Mouse (Mus musculus) liver, embryonic 16.5 days (tissue): ENCODE data around the gene Rbks. TPM values are rescaled to one million over a fixed set of nuclear protein-coding genes. Genes with fewer than 3 reads are reported as not detected.

Experiments
- ATAC-seq: fragments of 200-750 bp; cut with Nextera tagmentation; 2 replicates; pipeline ENCODE4 v1.8.0; 2017; ENCODE audit warnings: low read depth, mild to moderate bottlenecking, moderate number of reproducible peaks, moderate library complexity
- H3K27ac ChIP-seq: fragments of 300-500 bp; sonication (generic); 2 replicates; pipeline ENCODE4 v1.5.1; 2014; ENCODE audit warnings: mild to moderate bottlenecking, low read length
- H3K27me3 ChIP-seq: fragments of 300-500 bp; sonication (generic); 2 replicates; pipeline ENCODE4 v1.6.1; 2014; ENCODE audit warnings: low read depth, low read length, mixed read lengths; ENCODE audit not compliant: control insufficient read depth, insufficient read depth
- H3K36me3 ChIP-seq: fragments of 300-500 bp; sonication (generic); 2 replicates; pipeline ENCODE4 v1.6.1; 2014; ENCODE audit warnings: mild to moderate bottlenecking; ENCODE audit not compliant: control insufficient read depth, insufficient read depth
- H3K4me1 ChIP-seq: fragments of 300-500 bp; sonication (generic); 2 replicates; pipeline ENCODE4 v1.6.1; 2014; ENCODE audit warnings: low read depth, low read length, mixed read lengths; ENCODE audit not compliant: control insufficient read depth
- H3K4me2 ChIP-seq: fragments of 300-500 bp; sonication (generic); 2 replicates; pipeline ENCODE4 v1.6.1; 2014; ENCODE audit warnings: low read depth, low read length, mixed read lengths
- H3K4me3 ChIP-seq: fragments of 300-500 bp; sonication (generic); 2 replicates; pipeline ENCODE4 v1.5.1; 2014; ENCODE audit warnings: low read depth, mild to moderate bottlenecking, low read length
- H3K9ac ChIP-seq: fragments of 300-500 bp; sonication (generic); 2 replicates; pipeline ENCODE4 v1.6.1; 2014; ENCODE audit warnings: low read depth, low read length
- H3K9me3 ChIP-seq: fragments of 300-500 bp; sonication (generic); replicated peaks from 2 replicates; pipeline ENCODE4 v1.6.1; 2016; ENCODE audit warnings: low read length; ENCODE audit not compliant: control insufficient read depth
- WGBS: fragments of 180-500 bp; shearing (Covaris S2); extraction: QIAGEN DNeasy Blood & Tissue Kit; methylation state at CpG from one replicate; pipeline ENCODE4 v1.1.7; 2014; ENCODE audit not compliant: insufficient replicate concordance; 5-methylcytosine and 5-hydroxymethylcytosine counted together
- polyA plus RNA-seq: library from polyadenylated mRNA; unstranded; fragments of >200 nt; fragmentation: Nextera tagmentation; extraction: Ambion mirVana; gene quantifications from 2 replicates; pipeline ENCODE4 v1.2.1, GENCODE M21; 2015

The Rbks gene
- polyA plus RNA-seq, 1 experiment from 2014 or later: 17.6 TPM

GRCm38 (mm10) chr5:31687972-31688371, 9.5 kb downstream of the Rbks start:
- Histone ChIP-seq H3K36me3 (no peaks in the 10 kb centered on the region), H3K4me2 (no peak overlapping the region; the same call in 1 of the 2 replicates), H3K9me3 (no peaks in the 10 kb centered on the region), H3K9ac (no peak overlapping the region; the same call in 1 of the 2 replicates), H3K27me3 (no peaks in the 10 kb centered on the region), H3K4me1 (peaks cover 22% of the 10 kb centered on the region), H3K4me3 (no peak overlapping the region), H3K27ac (peak overlapping the region; percentile 83)
- peak; percentile 25; the same call in 1 of the 2 replicates for ATAC-seq
- 30% methylated on average over 3 of the region's 3 CpGs for WGBS

- peak overlapping the region; percentile 90 for H3K27ac ChIP-seq
- 19% methylated on average over 2 of the region's 2 CpGs for WGBS
- H3K27me3 ChIP-seq: no peaks in the 10 kb centered on the region
- no peaks in the 10 kb centered on the region for H3K9me3 ChIP-seq
- ATAC-seq: peak; percentile 100
- H3K4me1 ChIP-seq: peaks cover 22% of the 10 kb centered on the region
- peak overlapping the region; percentile 40 for H3K4me3 ChIP-seq
- peak overlapping the region; percentile 60; the same call in 1 of the 2 replicates for H3K9ac ChIP-seq
- peak overlapping the region; percentile 69 for H3K4me2 ChIP-seq
- H3K36me3 ChIP-seq: no peaks in the 10 kb centered on the region
These were observed 11.4 kb downstream of the Rbks start for GRCm38 (mm10) chr5:31686040-31686439.

GRCm38 (mm10) chr5:31682305-31682704, 15.1 kb downstream of the Rbks start:
- no peak overlapping the region for H3K4me2 ChIP-seq
- no peak overlapping the region for H3K27ac ChIP-seq
- H3K36me3 ChIP-seq: no peaks in the 10 kb centered on the region
- H3K9ac ChIP-seq: no peak overlapping the region
- no peaks in the 10 kb centered on the region for H3K9me3 ChIP-seq
- H3K27me3 ChIP-seq: no peaks in the 10 kb centered on the region
- peaks cover 15% of the 10 kb centered on the region for H3K4me1 ChIP-seq
- no peak for ATAC-seq
- no peak overlapping the region for H3K4me3 ChIP-seq
- WGBS: 73% methylated on average over 1 of the region's 1 CpGs

GRCm38 (mm10) chr5:31680183-31680582, 17.2 kb downstream of the Rbks start:
- 64% methylated on average over 4 of the region's 4 CpGs for WGBS

GRCm38 (mm10) chr5:31678000-31678399, 19.4 kb downstream of the Rbks start:
- Histone ChIP-seq H3K4me1 (peaks cover 2% of the 10 kb centered on the region; the same call in 1 of the 2 replicates), H3K9me3 (no peaks in the 10 kb centered on the region), H3K27me3 (no peaks in the 10 kb centered on the region), H3K4me2 (no peak overlapping the region), H3K4me3 (no peak overlapping the region), H3K27ac (no peak overlapping the region), H3K9ac (no peak overlapping the region), H3K36me3 (no peaks in the 10 kb centered on the region)
- 61% methylated on average over 1 of the region's 1 CpGs for WGBS
- peak; percentile 27; the same call in 1 of the 2 replicates for ATAC-seq

More at GRCm38 (mm10) chr5:31680183-31680582, 17.2 kb downstream of the Rbks start:
- peaks cover 6% of the 10 kb centered on the region for H3K4me1 ChIP-seq
- no peak overlapping the region for H3K4me2 ChIP-seq
- H3K36me3 ChIP-seq: no peaks in the 10 kb centered on the region
- no peak overlapping the region for H3K27ac ChIP-seq
- H3K4me3 ChIP-seq: no peak overlapping the region
- H3K9ac ChIP-seq: no peak overlapping the region
- no peaks in the 10 kb centered on the region for H3K27me3 ChIP-seq
- ATAC-seq: no peak
- no peaks in the 10 kb centered on the region for H3K9me3 ChIP-seq

- H3K9ac ChIP-seq: no peak overlapping the region
- H3K4me2 ChIP-seq: no peak overlapping the region
- no peaks in the 10 kb centered on the region for H3K36me3 ChIP-seq
- 61% methylated on average over 2 of the region's 2 CpGs for WGBS
- no peaks in the 10 kb centered on the region for H3K9me3 ChIP-seq
- no peak overlapping the region for H3K27ac ChIP-seq
- H3K4me1 ChIP-seq: peaks cover 2% of the 10 kb centered on the region; the same call in 1 of the 2 replicates
- H3K4me3 ChIP-seq: no peak overlapping the region
- H3K27me3 ChIP-seq: no peaks in the 10 kb centered on the region
- ATAC-seq: no peak
These were observed 24.0 kb downstream of the Rbks start for GRCm38 (mm10) chr5:31673431-31673830.

- H3K4me1 ChIP-seq: no peaks in the 10 kb centered on the region
- H3K9ac ChIP-seq: no peak overlapping the region
- no peak overlapping the region for H3K27ac ChIP-seq
- H3K36me3 ChIP-seq: no peaks in the 10 kb centered on the region
- no peak overlapping the region for H3K4me3 ChIP-seq
- H3K9me3 ChIP-seq: no peaks in the 10 kb centered on the region
- no peak for ATAC-seq
- no peak overlapping the region for H3K4me2 ChIP-seq
- WGBS: 66% methylated on average over 2 of the region's 2 CpGs
- H3K27me3 ChIP-seq: no peaks in the 10 kb centered on the region
These were observed 26.3 kb downstream of the Rbks start for GRCm38 (mm10) chr5:31671137-31671536.

- Histone ChIP-seq H3K9me3 (no peaks in the 10 kb centered on the region), H3K36me3 (no peaks in the 10 kb centered on the region), H3K9ac (no peak overlapping the region), H3K27me3 (no peaks in the 10 kb centered on the region), H3K4me3 (no peak overlapping the region), H3K4me1 (no peaks in the 10 kb centered on the region), H3K4me2 (no peak overlapping the region), H3K27ac (no peak overlapping the region)
- ATAC-seq: no peak
- WGBS: 67% methylated on average over 5 of the region's 5 CpGs
These were observed 27.4 kb downstream of the Rbks start for GRCm38 (mm10) chr5:31669984-31670383.

- Histone ChIP-seq H3K36me3 (no peaks in the 10 kb centered on the region), H3K27me3 (no peaks in the 10 kb centered on the region), H3K9ac (no peak overlapping the region), H3K4me3 (no peak overlapping the region), H3K4me1 (no peaks in the 10 kb centered on the region), H3K4me2 (no peak overlapping the region), H3K27ac (no peak overlapping the region), H3K9me3 (no peaks in the 10 kb centered on the region)
- WGBS: 79% methylated on average over 13 of the region's 13 CpGs
- ATAC-seq: no peak
These were observed 29.0 kb downstream of the Rbks start for GRCm38 (mm10) chr5:31668325-31668968.
